Mouse (Mus musculus) G1E (cell line): ENCODE measurements around the gene Spag9.

Experiments used
- CTCF ChIP-seq: IDR thresholded peaks from 2 replicates; pipeline ENCODE4 v1.5.1; 2012; ENCODE audit warnings: low read depth, low read length, inconsistent platforms, mixed read lengths
- POLR2AphosphoS5 ChIP-seq: IDR thresholded peaks from 2 replicates; pipeline ENCODE4 v1.6.1; 2012; ENCODE audit warnings: low read depth, low read length, inconsistent platforms; ENCODE audit not compliant: insufficient replicate concordance
- TAL1 ChIP-seq: conservative IDR thresholded peaks from 2 replicates; pipeline ENCODE4 v1.6.1; 2012; ENCODE audit warnings: low read depth, low read length, inconsistent platforms, mixed read lengths

- TF ChIP-seq CTCF: no peak
- no peak for TF ChIP-seq TAL1
- TF ChIP-seq POLR2AphosphoS5: no peak
Observed at GRCm38 (mm10) chr11:94122341-94123030, 126.6 kb downstream of the Spag9 start.
